Mouse (Mus musculus): Measurements from ENCODE around the gene Ergic2.

DNA sequence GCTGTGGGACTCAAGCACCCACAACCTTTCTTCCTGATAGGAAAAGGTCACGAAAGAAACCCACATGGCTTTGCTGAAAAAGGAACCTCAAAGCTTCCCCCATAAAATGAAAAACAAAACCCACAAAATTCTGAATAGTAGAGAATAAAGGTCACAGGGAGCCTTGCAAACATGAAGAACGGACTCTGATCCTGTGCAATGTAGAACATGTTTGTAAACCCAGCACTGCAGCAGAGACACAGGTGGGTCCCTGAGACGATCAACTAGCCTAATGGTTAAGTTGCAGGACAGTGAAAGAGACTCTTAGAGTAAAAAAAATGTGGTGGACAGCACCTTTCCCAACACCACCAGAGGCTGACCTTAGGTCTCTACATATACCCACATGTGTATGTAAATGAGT, 12.4 kb downstream of the Ergic2 start:
- no peak for TF ChIP-seq POLR2A (IDR thresholded peaks at IDR 0.05; ENCODE audit: extremely low read depth, insufficient read depth, low read length)
- TF ChIP-seq CTCF (IDR thresholded peaks at IDR 0.05; ENCODE audit: low read depth, low read length) = no peak

Data from liver, adult 2 months (tissue).